Mouse (Mus musculus): ENCODE data around the gene Gm10521. TPM values are rescaled to one million over a fixed set of nuclear protein-coding genes. Genes with fewer than 3 reads are reported as not detected.

The Gm10521 gene
- total RNA-seq, 1 experiment from 2014 or later: 0.18 TPM

Other genes with a start within 250 kb of the Gm10521 start
- gene Slamf7, start 242.6 kb upstream of the Gm10521 start, total RNA-seq (2021): 0.30 TPM in 1 of 2 replicates, not detected in the other
- 1.3 and 1.6 TPM in 2 replicates for gene Cd48, start 213.7 kb upstream of the Gm10521 start, total RNA-seq (2021)
- not detected in 2 replicates for gene Slamf1, start 128.5 kb upstream of the Gm10521 start, total RNA-seq (2021)
- 2.3 and 2.6 TPM in 2 replicates for gene Cd84, start 56.0 kb upstream of the Gm10521 start, total RNA-seq (2021)
- 0.15 TPM in 1 of 2 replicates, not detected in the other for gene Slamf6, start 21.9 kb downstream of the Gm10521 start, total RNA-seq (2021)
- 2.8 and 7.4 TPM in 2 replicates for gene Vangl2, start 132.8 kb downstream of the Gm10521 start, total RNA-seq (2021)
- gene Nhlh1, start 161.9 kb downstream of the Gm10521 start, total RNA-seq (2021): not detected in 2 replicates
- gene Copa, start 186.9 kb downstream of the Gm10521 start, total RNA-seq (2021): 184 and 190 TPM in 2 replicates
- gene Ncstn, start 187.1 kb downstream of the Gm10521 start, total RNA-seq (2021): 101 and 117 TPM in 2 replicates
- 106 and 158 TPM in 2 replicates for gene Pex19, start 231.1 kb downstream of the Gm10521 start, total RNA-seq (2021)

Measured in adrenal gland, postnatal 25 days (tissue).